Mouse (Mus musculus): ENCODE measurements at regions not wholly inside any gene's neighbourhood (a gene's known extent, or its start where the extent isn't known, plus 50 kb on each side); places are given as distances from the start of the nearest gene placed in this dataset.

GRCm38 (mm10) chr16:74984207-74984606, 572.6 kb upstream of the Robo2 start:
- no peak for DNase-seq (ENCODE audit: low spot score in 2 of 2)

- DNase-seq (ENCODE audit: low spot score in 2 of 2) = no peak
Observed at GRCm38 (mm10) chr16:74966099-74966498, 554.5 kb upstream of the Robo2 start.

GRCm38 (mm10) chr16:74929739-74930138, 518.1 kb upstream of the Robo2 start:
- no peak for DNase-seq (ENCODE audit: low spot score in 2 of 2)

DNA sequence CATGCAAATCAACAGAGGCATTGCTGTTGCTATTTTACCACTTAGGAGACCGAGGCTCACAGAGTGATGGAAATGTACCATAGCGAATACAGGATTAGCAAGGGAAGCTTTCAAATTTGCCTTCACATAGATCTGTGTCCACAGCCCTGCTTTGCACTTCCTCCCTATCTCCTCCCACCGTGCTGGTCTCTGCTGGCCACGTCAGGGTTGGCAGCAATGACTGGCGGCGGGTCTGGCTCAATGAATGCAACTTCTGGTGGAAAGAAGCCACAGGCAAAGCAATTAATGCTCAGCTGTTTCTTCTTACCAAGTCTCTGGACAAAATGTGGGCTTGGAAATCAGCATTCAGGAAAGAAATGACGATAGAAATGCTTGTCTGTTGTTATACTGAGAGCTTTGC, 489.2 kb upstream of the Robo2 start:
- no peak for DNase-seq (ENCODE audit: low spot score in 2 of 2)

GRCm38 (mm10) chr16:74887724-74888123, 476.1 kb upstream of the Robo2 start:
- DNase-seq (ENCODE audit: low spot score in 2 of 2) = no peak

DNA sequence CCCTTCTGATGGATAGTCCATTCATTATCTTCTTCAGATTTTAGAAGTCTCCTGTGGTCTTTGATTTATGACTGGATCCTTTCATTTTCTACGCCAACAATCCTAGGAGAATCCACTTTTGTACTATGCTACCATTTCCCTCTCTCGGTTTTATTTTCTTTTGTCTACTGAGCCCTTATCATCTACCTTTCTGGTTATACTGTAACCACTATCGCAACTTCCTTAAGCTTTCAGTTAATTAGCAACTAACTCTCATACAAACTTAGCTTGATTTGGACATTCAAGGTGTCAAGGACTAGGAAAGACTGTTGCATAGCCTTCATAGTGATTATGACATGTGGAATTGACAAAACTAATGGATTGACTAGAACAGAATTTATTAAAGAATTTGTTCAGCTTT, 467.0 kb upstream of the Robo2 start:
- DNase-seq (ENCODE audit: low spot score in 2 of 2) = no peak

GRCm38 (mm10) chr16:74873756-74874155, 462.1 kb upstream of the Robo2 start:
- DNase-seq (ENCODE audit: low spot score in 2 of 2) = peak in 1 of 2 experiments; percentile 15

DNA sequence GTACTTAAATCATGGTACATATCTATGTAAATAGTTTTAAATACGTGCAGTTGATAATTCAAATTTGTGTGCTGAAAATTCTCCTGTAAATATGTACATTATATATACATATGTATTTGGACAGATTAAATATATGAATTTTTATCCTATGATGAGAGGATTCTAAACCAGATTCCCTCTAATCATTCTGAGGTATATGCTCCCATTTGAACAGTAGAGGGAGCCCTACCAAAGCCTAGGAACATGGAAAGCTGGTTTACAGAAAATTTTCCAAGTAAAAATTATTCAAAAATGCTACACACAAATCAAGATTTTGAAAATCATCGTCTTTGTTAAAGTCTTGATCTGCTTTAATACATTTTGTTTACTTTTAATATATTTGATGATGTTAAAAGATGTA, 446.1 kb upstream of the Robo2 start:
- no peak for DNase-seq (ENCODE audit: low spot score in 2 of 2)

DNA sequence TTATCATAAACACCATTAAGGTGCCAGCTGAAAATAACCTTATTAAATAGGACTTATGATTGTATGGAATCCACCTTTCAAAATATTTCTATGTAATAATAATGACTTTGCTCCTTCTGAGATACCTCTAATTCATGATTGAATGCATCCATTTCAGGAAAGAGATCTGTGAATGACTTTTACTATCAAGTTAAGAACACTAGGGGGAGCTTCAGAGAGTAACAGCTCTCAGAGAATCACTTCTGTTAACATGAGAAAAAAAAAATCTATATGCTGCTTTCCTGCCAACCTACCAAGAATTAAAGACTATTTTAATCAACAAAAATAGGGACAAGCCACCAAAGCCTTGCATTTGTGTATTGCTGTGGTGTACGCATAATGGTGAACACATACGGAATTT, 428.4 kb upstream of the Robo2 start:
- DNase-seq (ENCODE audit: low spot score in 2 of 2) = no peak

- DNase-seq (ENCODE audit: low spot score in 2 of 2) = no peak
Observed at GRCm38 (mm10) chr16:74814386-74814785, 402.8 kb upstream of the Robo2 start.

- no peak for DNase-seq (ENCODE audit: low spot score in 2 of 2)
Observed at GRCm38 (mm10) chr16:74809154-74809825, 397.7 kb upstream of the Robo2 start.

GRCm38 (mm10) chr16:74806775-74807174, 395.1 kb upstream of the Robo2 start:
- no peak for DNase-seq (ENCODE audit: low spot score in 2 of 2)

DNA sequence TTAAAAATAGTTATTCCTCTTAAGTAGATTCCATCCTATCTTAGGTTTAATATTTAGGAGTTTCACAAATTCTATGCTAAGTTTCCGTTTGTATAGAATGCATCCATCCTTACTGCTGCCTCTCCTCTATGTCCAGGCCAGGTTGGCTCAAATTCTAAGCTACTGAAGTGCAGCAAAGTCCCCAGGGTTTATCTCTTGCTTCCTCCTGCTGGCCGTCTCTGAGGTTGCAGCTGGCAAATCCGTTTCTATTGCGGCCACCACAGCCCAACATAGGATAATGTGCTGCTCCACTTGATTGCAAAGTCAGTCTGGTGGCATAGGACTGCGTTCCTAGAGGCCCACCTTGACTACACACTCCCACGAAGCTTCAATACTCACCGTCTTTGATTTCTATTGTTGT, 389.7 kb upstream of the Robo2 start:
- DNase-seq (ENCODE audit: low spot score in 2 of 2) = peak; percentile 16 to 30

DNA sequence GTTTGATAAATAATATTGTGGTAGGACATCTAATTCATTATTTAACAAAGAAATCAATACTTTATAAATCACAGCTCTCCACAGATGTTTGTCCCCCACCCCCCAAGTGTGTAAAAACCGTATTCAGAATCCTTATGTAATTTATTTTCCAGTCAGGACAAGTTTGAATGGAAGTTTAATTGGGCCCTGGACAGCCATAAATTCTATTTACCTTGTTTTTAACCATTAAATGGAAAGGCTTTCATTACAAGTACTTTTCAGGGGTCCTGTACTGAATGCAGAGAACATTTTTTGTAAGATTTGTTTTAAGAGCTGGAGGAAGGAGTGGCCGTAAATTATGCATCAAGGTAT, 384.7 kb upstream of the Robo2 start:
- no peak for DNase-seq (ENCODE audit: low spot score in 2 of 2)

- DNase-seq (ENCODE audit: low spot score in 2 of 2) = no peak
Observed at GRCm38 (mm10) chr16:74795360-74796302, 384.0 kb upstream of the Robo2 start.

- DNase-seq (ENCODE audit: low spot score in 2 of 2) = no peak
Observed at GRCm38 (mm10) chr16:74785365-74786119, 373.9 kb upstream of the Robo2 start.

GRCm38 (mm10) chr16:74780388-74780787, 368.8 kb upstream of the Robo2 start:
- no peak for DNase-seq (ENCODE audit: low spot score in 2 of 2)

DNA sequence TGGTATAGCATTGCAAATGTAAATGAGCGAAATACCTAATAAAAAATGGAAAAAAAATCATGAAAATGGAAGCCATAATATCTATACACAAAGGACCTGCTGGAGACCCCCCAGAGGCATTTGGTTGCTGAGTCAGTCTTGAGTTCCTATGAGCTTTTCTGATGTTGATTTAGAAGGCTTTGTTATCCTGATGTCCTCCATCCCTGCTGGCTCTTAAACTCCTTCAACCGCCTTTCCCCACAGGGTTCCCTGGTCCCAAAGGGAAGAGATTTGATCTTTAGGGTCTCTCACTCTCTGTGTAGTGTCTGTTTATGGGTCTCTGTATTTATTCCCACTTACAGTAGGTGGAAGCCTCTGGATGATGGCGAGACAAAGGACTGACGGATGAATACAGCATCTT, 356.6 kb upstream of the Robo2 start:
- DNase-seq (ENCODE audit: low spot score in 2 of 2) = no peak

DNA sequence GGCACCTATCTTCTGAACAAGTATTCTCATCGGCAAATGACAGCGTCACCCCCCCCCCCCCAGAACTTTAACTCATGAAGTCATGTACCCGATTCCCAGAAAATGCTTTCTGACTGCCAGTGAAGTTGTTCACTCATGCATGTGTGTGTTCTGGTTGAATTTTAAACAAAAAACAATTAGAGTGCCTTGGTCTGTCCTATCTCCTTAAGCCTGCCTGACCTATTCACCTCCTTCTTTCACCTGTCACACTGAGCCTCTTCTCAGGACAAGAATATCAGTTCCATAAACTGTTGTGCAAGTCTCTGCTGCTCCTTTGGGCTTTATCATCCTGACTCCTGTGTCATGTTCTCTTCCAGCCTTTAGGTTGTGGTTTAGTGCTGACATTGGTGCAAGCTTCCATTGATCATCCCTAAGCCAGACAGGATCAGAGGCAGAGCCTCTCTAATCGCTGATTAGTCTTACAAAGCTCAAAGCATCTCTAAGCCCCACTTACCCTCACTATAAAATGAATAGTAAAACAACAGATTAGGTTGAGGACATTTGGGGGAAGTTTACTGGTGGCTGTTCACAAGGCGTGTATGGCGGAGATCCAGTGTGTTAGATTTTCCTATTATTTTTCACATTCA, 345.2 kb upstream of the Robo2 start:
- no peak for DNase-seq (ENCODE audit: low spot score in 2 of 2)

- DNase-seq (ENCODE audit: low spot score in 2 of 2) = no peak
Observed at GRCm38 (mm10) chr16:74750900-74751299, 339.3 kb upstream of the Robo2 start.

DNA sequence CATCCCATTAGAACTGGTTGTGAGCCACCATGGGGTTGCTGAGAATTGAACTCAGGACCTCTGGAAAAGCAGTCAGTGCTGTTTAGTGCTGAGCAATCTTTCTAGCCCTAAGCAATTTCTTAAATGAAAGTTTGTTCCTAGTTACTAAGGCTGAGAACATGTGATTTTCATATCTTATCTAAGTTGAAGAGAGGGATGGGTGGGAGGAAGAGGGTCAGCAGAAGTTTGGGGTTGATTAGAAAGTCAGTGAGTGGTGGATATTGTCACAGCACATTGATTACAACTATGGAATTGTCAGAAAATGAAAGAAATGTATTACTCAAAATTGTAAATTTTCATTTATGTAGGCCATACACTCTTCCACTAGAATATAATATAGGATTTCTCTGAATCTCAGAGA, 337.4 kb upstream of the Robo2 start:
- DNase-seq (ENCODE audit: low spot score in 2 of 2) = no peak

DNA sequence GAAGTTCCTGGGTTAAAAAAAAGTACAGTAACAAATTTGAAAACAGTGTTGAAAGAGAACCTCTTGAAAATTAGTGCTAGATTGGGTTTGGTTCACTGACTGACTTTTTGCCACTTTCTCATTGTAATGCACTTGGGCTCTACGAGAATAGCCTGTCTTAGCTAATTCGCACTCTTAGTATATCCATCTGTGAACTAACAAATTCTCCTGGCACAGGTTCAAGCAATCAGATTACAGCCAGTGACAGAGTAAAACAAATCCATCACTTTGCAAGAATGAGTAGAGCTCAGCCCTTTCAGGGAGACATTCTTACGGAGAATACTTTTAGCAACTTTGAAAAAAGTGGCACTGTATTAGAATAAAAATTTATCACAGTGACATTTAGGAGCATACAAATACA, 331.9 kb upstream of the Robo2 start:
- no peak for DNase-seq (ENCODE audit: low spot score in 2 of 2)
